Mouse (Mus musculus) kidney, adult 8-10 months (tissue): ENCODE measurements around the gene Pxk.

Source experiments
- DNase-seq, 2 experiments: peaks; one replicate each; pipeline ENCODE4 v3.0.0; 2022

Gene Pxk

GRCm38 (mm10) chr14:8097978-8098686 lies at the start of gene Pxk:
TSS of gene Pxk (plus strand) at chr14:8098211.
- peak; percentile 86 to 92 for DNase-seq

- DNase-seq = no peak
These were observed 48.7 kb upstream of the Pxk start for GRCm38 (mm10) chr14:8049334-8049733.

GRCm38 (mm10) chr14:8051869-8052268 lies 46.1 kb upstream of the Pxk start:
- DNase-seq = no peak

GRCm38 (mm10) chr14:8052661-8053060 lies 45.4 kb upstream of the Pxk start:
- no peak for DNase-seq

GRCm38 (mm10) chr14:8054310-8055102 lies 43.5 kb upstream of the Pxk start:
- no peak for DNase-seq

- DNase-seq = no peak
These were observed 41.9 kb upstream of the Pxk start for GRCm38 (mm10) chr14:8056076-8056475.

GRCm38 (mm10) chr14:8059938-8060337 lies 38.1 kb upstream of the Pxk start:
- DNase-seq = no peak

- DNase-seq = no peak
These were observed 35.9 kb upstream of the Pxk start for GRCm38 (mm10) chr14:8062076-8062475.

GRCm38 (mm10) chr14:8062537-8063301 lies 35.3 kb upstream of the Pxk start:
- DNase-seq = no peak

GRCm38 (mm10) chr14:8063835-8064785 lies 33.9 kb upstream of the Pxk start:
- DNase-seq = no peak

- peak; percentile 93 to 96 for DNase-seq
These were observed 17.8 kb upstream of the Pxk start, which contains the start of gene Rpp14 for GRCm38 (mm10) chr14:8080165-8080679. TSS of gene Rpp14 (plus strand) at chr14:8080367.

GRCm38 (mm10) chr14:8080718-8081117 lies 17.3 kb upstream of the Pxk start:
- no peak for DNase-seq

GRCm38 (mm10) chr14:8082949-8083348 lies 15.1 kb upstream of the Pxk start:
- no peak for DNase-seq

GRCm38 (mm10) chr14:8089016-8089415 lies 9.0 kb upstream of the Pxk start:
- DNase-seq = no peak

GRCm38 (mm10) chr14:8092573-8092972 lies 5.4 kb upstream of the Pxk start:
- DNase-seq = no peak

GRCm38 (mm10) chr14:8093427-8093826 lies 4.6 kb upstream of the Pxk start:
- DNase-seq = no peak

- no peak for DNase-seq
These were observed 3.0 kb upstream of the Pxk start for GRCm38 (mm10) chr14:8094931-8095561.

- peak; percentile 24 to 43 for DNase-seq
These were observed 2.5 kb upstream of the Pxk start for GRCm38 (mm10) chr14:8095562-8095950.

- no peak for DNase-seq
These were observed 630 bp downstream of the Pxk start for GRCm38 (mm10) chr14:8098687-8098995.

GRCm38 (mm10) chr14:8099561-8100021 lies 1.6 kb downstream of the Pxk start:
- no peak for DNase-seq

GRCm38 (mm10) chr14:8101886-8102285 lies 3.9 kb downstream of the Pxk start:
- peak in 1 of 2 experiments; percentile 36 for DNase-seq

- DNase-seq = peak; percentile 78 to 87
These were observed 4.7 kb downstream of the Pxk start for GRCm38 (mm10) chr14:8102676-8103075.
